Mouse (Mus musculus) heart, embryonic 12.5 days (tissue): ENCODE measurements at regions not wholly inside any gene's neighbourhood (a gene's known extent, or its start where the extent isn't known, plus 50 kb on each side); places are given as distances from the start of the nearest gene placed in this dataset.

Experiments used
- ATAC-seq: fragments of 200-750 bp; cut with Nextera tagmentation; 2 replicates; pipeline ENCODE4 v1.8.0; 2017; ENCODE audit warnings: moderate TSS enrichment, moderate library complexity; ENCODE audit not compliant: insufficient number of reproducible peaks, low FRiP score
- H3K27ac ChIP-seq: fragments of 300-500 bp; sonication (generic); 2 replicates; pipeline ENCODE4 v1.5.1; 2016; ENCODE audit warnings: mild to moderate bottlenecking, moderate library complexity; ENCODE audit not compliant: poor library complexity, severe bottlenecking
- H3K27me3 ChIP-seq: fragments of 300-500 bp; sonication (generic); replicated peaks from 2 replicates; pipeline ENCODE4 v1.6.1; 2016; ENCODE audit warnings: mild to moderate bottlenecking, moderate library complexity
- H3K36me3 ChIP-seq: fragments of 300-500 bp; sonication (generic); 2 replicates; pipeline ENCODE4 v1.6.1; 2016; ENCODE audit warnings: mild to moderate bottlenecking, moderate library complexity
- H3K4me1 ChIP-seq: fragments of 300-500 bp; sonication (generic); replicated peaks from 2 replicates; pipeline ENCODE4 v1.6.1; 2016; ENCODE audit warnings: mild to moderate bottlenecking
- H3K4me2 ChIP-seq: fragments of 300-500 bp; sonication (generic); 2 replicates; pipeline ENCODE4 v1.6.1; 2016; ENCODE audit warnings: mild to moderate bottlenecking, moderate library complexity
- H3K4me3 ChIP-seq: fragments of 300-500 bp; sonication (generic); 2 replicates; pipeline ENCODE4 v1.5.1; 2016; ENCODE audit warnings: mild to moderate bottlenecking
- H3K9ac ChIP-seq: fragments of 300-500 bp; sonication (generic); 2 replicates; pipeline ENCODE4 v1.6.1; 2016; ENCODE audit warnings: mild to moderate bottlenecking, moderate library complexity
- H3K9me3 ChIP-seq: fragments of 300-500 bp; sonication (generic); replicated peaks from 2 replicates; pipeline ENCODE4 v1.6.1; 2016; ENCODE audit warnings: mild to moderate bottlenecking, moderate library complexity
- WGBS: fragments of 180-500 bp; shearing (Covaris S2); methylation state at CpG from one replicate; pipeline ENCODE4 v1.1.7; 2016; 5-methylcytosine and 5-hydroxymethylcytosine counted together

DNA sequence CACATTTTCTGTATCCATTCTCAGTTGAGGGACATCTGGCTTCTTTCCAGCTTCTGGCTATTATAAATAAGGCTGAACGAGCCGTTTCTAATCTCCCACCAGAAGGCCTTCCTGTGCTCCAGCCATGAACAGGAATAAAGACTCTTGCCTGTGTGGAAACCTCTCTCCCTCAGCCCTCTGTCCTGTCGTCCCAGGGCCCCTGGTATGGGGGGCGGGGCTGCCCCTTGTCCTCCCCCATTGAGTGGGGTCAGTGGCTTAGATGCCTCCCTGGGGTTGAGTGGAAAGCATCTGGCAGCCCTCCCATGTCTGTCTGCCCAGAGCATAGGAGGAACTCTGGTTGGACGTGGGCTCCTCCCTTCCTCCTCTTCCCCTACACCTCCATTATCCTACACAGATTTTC, 88.8 kb upstream of the Rgs17 start:
- no peaks in the 10 kb centered on the region for H3K36me3 ChIP-seq
- no peak overlapping the region for H3K9ac ChIP-seq
- no peak overlapping the region for H3K4me3 ChIP-seq
- peaks cover 2% of the 10 kb centered on the region; the same call in 1 of the 2 replicates for H3K4me1 ChIP-seq
- 0 out of 2 replicates have a peak overlapping the region, but pooled peaks have one; percentile 11 for H3K27ac ChIP-seq
- H3K9me3 ChIP-seq: no peaks in the 10 kb centered on the region
- no peak overlapping the region for H3K4me2 ChIP-seq
- WGBS: 37% methylated on average over 5 of the region's 5 CpGs
- H3K27me3 ChIP-seq: no peaks in the 10 kb centered on the region
- ATAC-seq: 0 out of 2 replicates have a peak, but pooled peaks have one; percentile 51

- WGBS: 30% methylated on average over 1 of the region's 1 CpGs
- Histone ChIP-seq H3K4me3 (no peak overlapping the region), H3K4me2 (no peak overlapping the region), H3K27me3 (no peaks in the 10 kb centered on the region), H3K9ac (no peak overlapping the region), H3K4me1 (peaks cover 2% of the 10 kb centered on the region; the same call in 1 of the 2 replicates), H3K9me3 (no peaks in the 10 kb centered on the region), H3K36me3 (no peaks in the 10 kb centered on the region), H3K27ac (no peak overlapping the region)
- ATAC-seq: no peak
Measured at GRCm38 (mm10) chr10:6007238-6007972, 85.2 kb upstream of the Rgs17 start.

- Histone ChIP-seq H3K4me1 (no peaks in the 10 kb centered on the region), H3K27me3 (no peaks in the 10 kb centered on the region), H3K4me2 (no peak overlapping the region), H3K9me3 (no peaks in the 10 kb centered on the region), H3K4me3 (no peak overlapping the region), H3K9ac (no peak overlapping the region), H3K27ac (no peak overlapping the region), H3K36me3 (no peaks in the 10 kb centered on the region)
- ATAC-seq: no peak
- WGBS: 88% methylated on average over 1 of the region's 1 CpGs
Measured at GRCm38 (mm10) chr10:5981433-5981832, 59.2 kb upstream of the Rgs17 start.

DNA sequence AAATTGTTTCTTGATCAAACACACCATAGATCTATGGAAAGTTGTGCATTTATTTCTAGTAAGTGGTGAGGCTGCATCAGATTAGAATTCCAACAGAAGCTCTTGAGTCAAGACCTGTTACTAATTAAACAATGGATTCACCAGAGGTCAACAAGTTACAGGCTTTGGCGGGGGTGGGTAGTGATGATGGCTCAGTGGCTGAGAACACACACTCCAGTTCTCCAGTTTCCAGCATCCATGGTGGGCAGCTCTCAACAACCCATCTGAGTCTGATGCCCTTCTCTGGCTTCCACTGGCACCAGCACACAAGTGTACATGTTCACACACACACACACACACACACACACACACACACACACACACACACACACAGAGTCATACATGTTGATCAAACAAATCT, 56.3 kb upstream of the Rgs17 start:
- 84% methylated on average over 1 of the region's 1 CpGs for WGBS
- H3K36me3 ChIP-seq: no peaks in the 10 kb centered on the region
- no peak for ATAC-seq
- H3K4me3 ChIP-seq: no peak overlapping the region
- no peak overlapping the region for H3K4me2 ChIP-seq
- H3K27me3 ChIP-seq: no peaks in the 10 kb centered on the region
- H3K9me3 ChIP-seq: no peaks in the 10 kb centered on the region
- no peak overlapping the region for H3K27ac ChIP-seq
- no peak overlapping the region for H3K9ac ChIP-seq
- peaks cover 2% of the 10 kb centered on the region; the same call in 1 of the 2 replicates for H3K4me1 ChIP-seq
